Mouse (Mus musculus): ENCODE results near the gene Arsb.

DNA sequence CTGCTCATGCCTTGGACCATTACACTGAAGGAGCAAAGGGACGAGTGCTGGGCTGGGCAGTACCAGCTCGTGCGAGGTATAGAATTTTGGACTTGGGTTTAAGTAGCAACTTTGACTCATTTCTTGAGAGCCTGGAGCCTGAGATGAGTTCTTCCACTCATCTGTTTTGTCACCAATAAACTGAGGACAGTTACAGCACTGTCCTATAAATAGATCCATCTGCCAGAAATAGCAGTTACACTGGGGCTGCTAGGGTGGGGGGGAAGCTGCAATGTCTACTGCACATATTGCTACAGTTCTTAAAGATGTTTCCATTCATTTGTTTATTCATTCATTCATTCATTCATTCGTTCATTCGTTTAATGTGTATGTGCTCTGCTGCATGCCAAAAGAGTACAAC, 115.6 kb downstream of the Arsb start:
- TF ChIP-seq POLR2A (IDR thresholded peaks at IDR 0.05; ENCODE audit: borderline replicate concordance, insufficient read depth, low read length) (no peak), CTCF (IDR thresholded peaks at IDR 0.05; ENCODE audit: borderline replicate concordance, insufficient read depth, low read depth, low read length) (no peak)

Measured in cerebellum, adult 2 months (tissue).